Mouse (Mus musculus) layer of hippocampus, adult 8-10 months (tissue): ENCODE data around the gene Kcnt1. TPM values are rescaled to one million over a fixed set of nuclear protein-coding genes. Genes with fewer than 3 reads are reported as not detected.

ENCODE experiments used
- total RNA-seq, 4 experiments: library from RNA; stranded (reverse); gene quantifications; 2 replicates each; pipeline ENCODE4 v1.2.4; 2022

Gene Kcnt1
- total RNA-seq, 4 experiments from 2014 or later: 51.4 to 62.1 (median 53.9) TPM

Other genes starting within 250 kb of the Kcnt1 start
- not detected for gene Ccdc183, start 246.1 kb upstream of the Kcnt1 start, total RNA-seq
- 10 to 100 TPM; 14.9 to 24.0 (median 16.6) TPM for gene Tmem141, start 241.7 kb upstream of the Kcnt1 start, total RNA-seq
- under 1 TPM; 0.45 to 0.80 (median 0.64) TPM for gene Fcna, start 235.7 kb upstream of the Kcnt1 start, total RNA-seq
- not detected for gene Lcn8, start 210.6 kb upstream of the Kcnt1 start, total RNA-seq
- gene Lcn5, start 205.8 kb upstream of the Kcnt1 start, total RNA-seq: not detected
- gene Lcn6, start 186.9 kb upstream of the Kcnt1 start, total RNA-seq: not detected
- not detected for gene Lcn10, start 181.0 kb upstream of the Kcnt1 start, total RNA-seq
- not detected for gene Obp2a, start 163.7 kb upstream of the Kcnt1 start, total RNA-seq
- gene Bmyc, start 157.0 kb upstream of the Kcnt1 start, total RNA-seq: 10 to 100 TPM; 72.4 to 98.0 (median 84.8) TPM
- under 1 TPM in 2 of 4 experiments, not detected in 2; 0.64 to 0.93 TPM for gene Obp2b, start 126.7 kb upstream of the Kcnt1 start, total RNA-seq
- gene Lcn3, start 98.2 kb upstream of the Kcnt1 start, total RNA-seq: not detected
- gene Lcn11, start 86.7 kb upstream of the Kcnt1 start, total RNA-seq: not detected
- not detected for gene Gm13539, start 81.5 kb upstream of the Kcnt1 start, total RNA-seq
- not detected for gene Glt6d1, start 47.9 kb upstream of the Kcnt1 start, total RNA-seq
- gene Lcn9, start 40.6 kb upstream of the Kcnt1 start, total RNA-seq: not detected
- not detected for gene Sohlh1, start 16.5 kb upstream of the Kcnt1 start, total RNA-seq
- 100 to 1,000 TPM; 126 to 157 (median 135) TPM for gene Camsap1, start 119.5 kb downstream of the Kcnt1 start, total RNA-seq
- 10 to 100 TPM; 46.4 to 57.2 (median 52.6) TPM for gene Ubac1, start 158.0 kb downstream of the Kcnt1 start, total RNA-seq